Mouse (Mus musculus) limb, embryonic 13.5 days (tissue): Measurements from ENCODE around the gene Apoc4. TPM values are rescaled to one million over a fixed set of nuclear protein-coding genes. Genes with fewer than 3 reads are reported as not detected.
A peak's percentile ranks its signal among the peaks of the same experiment; 100 is the strongest.

ENCODE experiments used
- ATAC-seq: fragments of 200-750 bp; cut with Nextera tagmentation; 2 replicates; pipeline ENCODE4 v1.8.0; 2017; ENCODE audit warnings: low read depth, moderate number of reproducible peaks, moderate TSS enrichment; ENCODE audit not compliant: low FRiP score
- H3K27ac ChIP-seq: fragments of 300-500 bp; sonication (generic); 2 replicates; pipeline ENCODE4 v1.5.1; 2015; ENCODE audit warnings: inconsistent platforms, mild to moderate bottlenecking, moderate library complexity
- H3K27me3 ChIP-seq: fragments of 300-500 bp; sonication (generic); 2 replicates; pipeline ENCODE4 v1.6.1; 2015; ENCODE audit warnings: mild to moderate bottlenecking, inconsistent platforms
- H3K36me3 ChIP-seq: fragments of 300-500 bp; sonication (generic); 2 replicates; pipeline ENCODE4 v1.6.1; 2015; ENCODE audit warnings: inconsistent platforms, mild to moderate bottlenecking, moderate library complexity
- H3K4me1 ChIP-seq: fragments of 300-500 bp; sonication (generic); 2 replicates; pipeline ENCODE4 v1.6.1; 2015; ENCODE audit warnings: inconsistent platforms
- H3K4me2 ChIP-seq: fragments of 300-500 bp; sonication (generic); replicated peaks from 2 replicates; pipeline ENCODE4 v1.6.1; 2015; ENCODE audit warnings: inconsistent platforms, mild to moderate bottlenecking, moderate library complexity
- H3K4me3 ChIP-seq: fragments of 300-500 bp; sonication (generic); 2 replicates; pipeline ENCODE4 v1.5.1; 2015; ENCODE audit warnings: moderate library complexity, mild to moderate bottlenecking, inconsistent platforms
- H3K9ac ChIP-seq: fragments of 300-500 bp; sonication (generic); 2 replicates; pipeline ENCODE4 v1.6.1; 2015; ENCODE audit warnings: mild to moderate bottlenecking, inconsistent platforms
- H3K9me3 ChIP-seq: fragments of 300-500 bp; sonication (generic); 2 replicates; pipeline ENCODE4 v1.6.1; 2016; ENCODE audit warnings: inconsistent platforms
- WGBS: fragments of 180-500 bp; shearing (Covaris S2); methylation state at CpG from one replicate; pipeline ENCODE4 v1.1.7; 2015; 5-methylcytosine and 5-hydroxymethylcytosine counted together
- polyA plus RNA-seq: library from polyadenylated mRNA; unstranded; fragments of >200 nt; fragmentation: Nextera tagmentation; extraction: Ambion mirVana; gene quantifications from 2 replicates; pipeline ENCODE4 v1.2.1, GENCODE M21; 2015

The Apoc4 gene
- polyA plus RNA-seq, 1 experiment from 2014 or later: not detected

GRCm38 (mm10) chr7:19633855-19634254 lies 47.4 kb downstream of the Apoc4 start:
- Histone ChIP-seq H3K36me3 (peaks cover 71% of the 10 kb centered on the region), H3K27me3 (no peaks in the 10 kb centered on the region), H3K4me3 (no peak overlapping the region), H3K4me2 (no peak overlapping the region), H3K4me1 (no peaks in the 10 kb centered on the region), H3K27ac (no peak overlapping the region), H3K9me3 (no peaks in the 10 kb centered on the region), H3K9ac (no peak overlapping the region)
- no peak for ATAC-seq
- WGBS: 95% methylated on average over 15 of the region's 15 CpGs

GRCm38 (mm10) chr7:19633197-19633596 lies 48.1 kb downstream of the Apoc4 start:
- Histone ChIP-seq H3K9me3 (no peaks in the 10 kb centered on the region), H3K4me2 (no peak overlapping the region), H3K27me3 (no peaks in the 10 kb centered on the region), H3K4me1 (no peaks in the 10 kb centered on the region), H3K9ac (no peak overlapping the region), H3K27ac (no peak overlapping the region), H3K4me3 (no peak overlapping the region), H3K36me3 (peaks cover 65% of the 10 kb centered on the region)
- WGBS: 88% methylated on average over 17 of the region's 17 CpGs
- ATAC-seq: no peak

GRCm38 (mm10) chr7:19632720-19633119 lies 48.6 kb downstream of the Apoc4 start:
- Histone ChIP-seq H3K27ac (no peak overlapping the region), H3K9me3 (no peaks in the 10 kb centered on the region), H3K27me3 (no peaks in the 10 kb centered on the region), H3K4me1 (no peaks in the 10 kb centered on the region), H3K36me3 (peaks cover 60% of the 10 kb centered on the region), H3K4me3 (no peak overlapping the region), H3K4me2 (no peak overlapping the region), H3K9ac (no peak overlapping the region)
- ATAC-seq: no peak

- H3K36me3 ChIP-seq: peaks cover 55% of the 10 kb centered on the region
- no peak overlapping the region for H3K9ac ChIP-seq
- H3K4me1 ChIP-seq: no peaks in the 10 kb centered on the region
- no peak overlapping the region for H3K27ac ChIP-seq
- no peaks in the 10 kb centered on the region for H3K9me3 ChIP-seq
- H3K4me2 ChIP-seq: no peak overlapping the region
- no peak overlapping the region for H3K4me3 ChIP-seq
- no peak for ATAC-seq
- H3K27me3 ChIP-seq: no peaks in the 10 kb centered on the region
Observed at GRCm38 (mm10) chr7:19632275-19632674, 49.0 kb downstream of the Apoc4 start.

- H3K4me3 ChIP-seq: peak within 1 kb of the TSS; percentile 81
- H3K4me1 ChIP-seq: no peaks in the 10 kb centered on the region
- no peaks in the 10 kb centered on the region for H3K27me3 ChIP-seq
- H3K27ac ChIP-seq: peak within 1 kb of the TSS; percentile 87
- H3K9ac ChIP-seq: peak within 1 kb of the TSS; percentile 70
- WGBS: under 1% methylated on average over 38 of the region's 41 CpGs
- ATAC-seq: peak; percentile 71; the same call in 1 of the 2 replicates
- H3K4me2 ChIP-seq: peak within 1 kb of the TSS; percentile 91
- H3K36me3 ChIP-seq: peaks cover 26% of the 10 kb centered on the region
- no peaks in the 10 kb centered on the region for H3K9me3 ChIP-seq
Observed at GRCm38 (mm10) chr7:19629361-19629734, 51.9 kb downstream of the Apoc4 start, which contains the start of gene Relb. Gene Relb, minus strand, starts transcription at chr7:19629438.

GRCm38 (mm10) chr7:19628536-19629360 lies 52.5 kb downstream of the Apoc4 start:
- peaks cover 20% of the 10 kb centered on the region for H3K36me3 ChIP-seq
- H3K27ac ChIP-seq: peak overlapping the region; percentile 87
- H3K4me2 ChIP-seq: peak overlapping the region; percentile 91
- H3K4me3 ChIP-seq: peak overlapping the region; percentile 81
- H3K27me3 ChIP-seq: no peaks in the 10 kb centered on the region
- H3K9me3 ChIP-seq: no peaks in the 10 kb centered on the region
- peak; percentile 89 for ATAC-seq
- no peaks in the 10 kb centered on the region for H3K4me1 ChIP-seq
- H3K9ac ChIP-seq: peak overlapping the region; percentile 70
- 2% methylated on average over 57 of the region's 57 CpGs for WGBS

- Histone ChIP-seq H3K36me3 (peaks cover 14% of the 10 kb centered on the region), H3K27ac (peak overlapping the region; percentile 33; the same call in 1 of the 2 replicates), H3K4me2 (peak overlapping the region; percentile 91), H3K4me1 (no peaks in the 10 kb centered on the region), H3K9ac (no peak overlapping the region), H3K27me3 (no peaks in the 10 kb centered on the region), H3K9me3 (no peaks in the 10 kb centered on the region), H3K4me3 (peak overlapping the region; percentile 81)
- peak; percentile 5; the same call in 1 of the 2 replicates for ATAC-seq
- 12% methylated on average over 17 of the region's 17 CpGs for WGBS
Observed at GRCm38 (mm10) chr7:19628192-19628535, 53.1 kb downstream of the Apoc4 start.

Other genes starting within 250 kb of the Apoc4 start
- gene Mark4, start 222.7 kb downstream of the Apoc4 start, polyA plus RNA-seq: 9.8 and 10.3 TPM in 2 replicates
- gene Exoc3l2, start 218.1 kb downstream of the Apoc4 start, polyA plus RNA-seq: 1.1 and 1.3 TPM in 2 replicates
- gene Bloc1s3, start 173.1 kb downstream of the Apoc4 start, polyA plus RNA-seq: 2.5 TPM in 2 replicates
- 67.5 and 67.8 TPM in 2 replicates for gene Trappc6a, start 173.1 kb downstream of the Apoc4 start, polyA plus RNA-seq
- 0.10 and 0.11 TPM in 2 replicates for gene Nkpd1, start 163.6 kb downstream of the Apoc4 start, polyA plus RNA-seq
- 22.4 and 26.2 TPM in 2 replicates for gene Ppp1r37, start 118.4 kb downstream of the Apoc4 start, polyA plus RNA-seq
- gene Zfp296, start 104.2 kb downstream of the Apoc4 start, polyA plus RNA-seq: 0.36 and 0.73 TPM in 2 replicates
- gene Gemin7, start 103.9 kb downstream of the Apoc4 start, polyA plus RNA-seq: 167 and 179 TPM in 2 replicates
- 62.2 and 64.6 TPM in 2 replicates for gene Clasrp, start 77.0 kb downstream of the Apoc4 start, polyA plus RNA-seq
- 9.1 and 9.6 TPM in 2 replicates for gene Relb, start 52.0 kb downstream of the Apoc4 start, polyA plus RNA-seq
- 75.9 and 77.4 TPM in 2 replicates for gene Clptm1, start 16.4 kb downstream of the Apoc4 start, polyA plus RNA-seq
- gene Apoc2, start 3.5 kb downstream of the Apoc4 start, polyA plus RNA-seq: 1.1 and 1.7 TPM in 2 replicates
- gene Gm44805, start 56 bp downstream of the Apoc4 start, polyA plus RNA-seq: 0.64 TPM in 1 of 2 replicates, not detected in the other
- gene Apoc1, start 11.2 kb upstream of the Apoc4 start, polyA plus RNA-seq: 8.9 and 10.3 TPM in 2 replicates
- gene Apoe, start 17.7 kb upstream of the Apoc4 start, polyA plus RNA-seq: 236 and 241 TPM in 2 replicates
- gene Tomm40, start 34.0 kb upstream of the Apoc4 start, polyA plus RNA-seq: 126 and 133 TPM in 2 replicates
- 88.6 and 88.7 TPM in 2 replicates for gene Nectin2, start 69.0 kb upstream of the Apoc4 start, polyA plus RNA-seq
- gene Bcam, start 89.5 kb upstream of the Apoc4 start, polyA plus RNA-seq: 69.0 and 72.7 TPM in 2 replicates
- 4.2 and 4.9 TPM in 2 replicates for gene Cblc, start 115.3 kb upstream of the Apoc4 start, polyA plus RNA-seq
- gene Bcl3, start 141.3 kb upstream of the Apoc4 start, polyA plus RNA-seq: 1.5 and 2.0 TPM in 2 replicates
- gene Gm19345, start 170.5 kb upstream of the Apoc4 start, polyA plus RNA-seq: not detected in 2 replicates
- not detected in 2 replicates for gene Ceacam16, start 179.8 kb upstream of the Apoc4 start, polyA plus RNA-seq
- 0.23 and 0.37 TPM in 2 replicates for gene Ceacam19, start 206.5 kb upstream of the Apoc4 start, polyA plus RNA-seq
- gene Pvr, start 239.7 kb upstream of the Apoc4 start, polyA plus RNA-seq: 11.3 and 11.8 TPM in 2 replicates